12 mouse cellular contexts compared by ENCODE assay signal in the genomic region with DNA sequence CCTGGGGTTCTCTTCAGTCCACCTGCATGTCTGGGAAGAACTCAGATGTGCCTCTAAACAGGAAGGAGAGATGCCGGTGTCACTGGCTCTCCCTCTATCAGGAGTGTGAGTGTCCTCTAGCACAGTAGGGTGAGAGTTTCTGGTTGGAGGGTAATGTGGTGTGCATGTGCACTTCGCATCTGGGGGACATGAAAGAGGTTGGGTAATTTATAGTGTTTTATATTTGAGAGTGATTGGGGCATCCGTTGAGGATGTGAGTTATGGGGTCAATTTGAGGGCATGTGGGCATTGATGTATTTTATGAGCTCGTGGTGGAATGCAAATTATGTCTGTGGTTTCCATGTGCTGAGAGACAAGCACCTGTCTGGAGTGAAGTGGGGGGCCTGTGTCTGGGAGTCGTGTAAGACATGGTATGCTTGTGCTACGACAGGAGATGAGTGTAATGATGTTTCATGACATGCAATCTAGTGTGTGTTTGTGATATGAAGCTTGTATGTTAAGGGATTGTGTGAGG. TPM values are rescaled to one million over a fixed set of nuclear protein-coding genes. Genes with fewer than 3 reads are reported as not detected.
"Had no signal": no experiment of that assay in that cellular context is flagged by ENCODE, and none has a peak within 500 bp of the region (broad histone marks: within the 10 kb centered on the region; RNA-seq: fewer than 3 reads in every experiment).

No protein-coding gene starts in this region.

- ATAC-seq: intestine, embryonic 15.5 days had no signal

- H3K9ac ChIP-seq: liver, embryonic 14.5 days had no signal

- DNase-seq: kidney, adult 18-20 months; kidney, postnatal 10 days; kidney, postnatal 4 days; lung, adult 18-20 months; lung, postnatal 4 days; right cerebral cortex, postnatal 14 days; thymus, postnatal 14 days had no signal

- H3K27ac ChIP-seq: intestine, embryonic 15.5 days; liver, embryonic 14.5 days; neural tube, embryonic 12.5 days had no signal

- H3K4me3 ChIP-seq: intestine, embryonic 15.5 days had no signal

- H3K9me3 ChIP-seq: intestine, embryonic 15.5 days; midbrain, embryonic 15.5 days had no signal

- H3K36me3 ChIP-seq: intestine, embryonic 15.5 days; midbrain, embryonic 15.5 days; neural tube, embryonic 12.5 days had no signal

RNA-seq across cellular contexts. Expression of a gene that starts 17.0 kb away (rescaled TPM):
- polyA plus RNA-seq: midbrain, embryonic 11.5 days; neural tube, embryonic 12.5 days had no signal
